Mouse (Mus musculus) adrenal gland, adult 2 months (tissue): ENCODE data around the gene Polh. TPM values are rescaled to one million over a fixed set of nuclear protein-coding genes. Genes with fewer than 3 reads are reported as not detected.
A peak's percentile ranks its signal among the peaks of the same experiment; 100 is the strongest.

Experiments
- DNase-seq: peaks from one replicate; pipeline ENCODE4 v3.0.0; 2021
- long read RNA-seq: library from polyadenylated mRNA; stranded (forward); transcript quantifications from one replicate; pipeline ENCODE4 v2.0.0, GENCODE M21; 2021
- polyA plus RNA-seq: library from polyadenylated mRNA; depleted of rRNA; stranded (reverse); fragments of >200 nt; gene quantifications from 2 replicates; pipeline ENCODE4 v1.2.3, GENCODE M21; 2012; rRNA removed
- total RNA-seq, 2 experiments: library from RNA; stranded (reverse); gene quantifications; 2 replicates each; pipeline ENCODE4 v1.2.3; 2021

Polh gene
- total RNA-seq (10 to 100 TPM; 31.9 to 44.7 TPM), polyA plus RNA-seq (6.8 and 9.2 TPM in 2 replicates)
- long read RNA-seq, transcript Polh-201 (11 exons, 3,238 nt), result major isoform, 9 of 10 reads
- long read RNA-seq, partial matches to known transcripts, result 0 of 10 reads
- long read RNA-seq, other reads (novel, unspliced or antisense), result 0 of 10 reads

GRCm38 (mm10) chr17:46202421-46203071, at the start of gene Polh, which contains the start of gene Xpo5:
Gene Polh, minus strand, starts transcription at chr17:46202645.
Gene Xpo5, plus strand, starts transcription at chr17:46202782.
- peak; percentile 96 for DNase-seq

DNA sequence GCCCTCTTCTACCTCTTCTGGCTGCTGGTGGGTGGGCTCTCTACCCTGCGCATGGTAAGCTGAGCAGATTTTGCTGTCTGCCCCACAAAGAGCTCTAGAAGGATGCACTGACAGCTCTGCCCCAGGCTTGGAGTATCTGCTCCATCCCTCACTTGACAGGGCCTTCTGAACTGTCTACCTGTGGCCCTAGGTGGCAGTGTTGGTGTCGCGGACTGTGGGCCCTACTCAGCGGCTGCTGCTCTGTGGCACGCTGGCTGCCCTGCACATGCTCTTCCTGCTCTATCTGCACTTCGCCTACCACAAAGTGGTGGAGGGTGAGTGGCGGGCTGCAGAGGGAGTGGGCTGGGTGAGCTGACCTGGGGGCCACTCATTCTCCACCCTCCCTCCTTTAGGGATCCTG, 48.7 kb upstream of the Polh start:
- no peak for DNase-seq

- DNase-seq, result no peak
These were observed 45.7 kb upstream of the Polh start for GRCm38 (mm10) chr17:46248189-46248522.

DNA sequence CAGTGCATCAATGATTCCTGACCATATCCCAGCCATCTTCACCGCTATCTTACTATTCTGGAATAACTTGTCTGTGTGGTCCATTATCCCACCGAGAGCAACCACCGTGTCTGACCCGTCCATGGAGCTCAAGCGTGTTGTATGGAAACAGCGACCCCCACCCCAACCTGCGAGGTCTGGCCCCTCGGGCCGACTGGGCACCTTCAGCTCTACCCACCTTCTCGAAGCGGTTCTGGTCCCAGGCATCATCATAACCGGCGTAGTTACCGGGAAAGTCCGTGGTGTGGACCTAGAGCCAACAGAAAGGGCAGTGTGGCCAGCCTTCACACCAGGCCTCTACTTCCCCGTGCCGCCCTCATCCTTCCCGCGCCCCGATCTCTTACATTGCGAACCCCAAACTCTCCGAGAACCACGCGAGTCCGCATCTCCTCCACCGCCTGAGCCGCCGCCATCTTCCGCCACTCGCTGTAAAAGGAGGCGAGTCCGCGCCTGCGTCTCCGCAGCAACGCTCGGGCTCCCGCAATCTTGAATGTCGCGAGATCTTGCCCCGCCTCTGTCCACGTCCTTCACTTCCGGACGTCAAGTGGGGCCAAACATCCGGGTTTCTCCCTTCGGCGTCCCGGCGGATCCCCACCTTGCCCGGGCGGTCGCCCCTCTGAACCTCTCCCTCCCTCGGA, 45.2 kb upstream of the Polh start, which contains the start of the genes Polr1c and Yipf3:
Gene Polr1c (minus strand): TSS at position 543 of the 677 bp plus-strand sequence.
Gene Yipf3 (plus strand): TSS at position 569 of the 677 bp plus-strand sequence.
- peak; percentile 96 for DNase-seq

DNA sequence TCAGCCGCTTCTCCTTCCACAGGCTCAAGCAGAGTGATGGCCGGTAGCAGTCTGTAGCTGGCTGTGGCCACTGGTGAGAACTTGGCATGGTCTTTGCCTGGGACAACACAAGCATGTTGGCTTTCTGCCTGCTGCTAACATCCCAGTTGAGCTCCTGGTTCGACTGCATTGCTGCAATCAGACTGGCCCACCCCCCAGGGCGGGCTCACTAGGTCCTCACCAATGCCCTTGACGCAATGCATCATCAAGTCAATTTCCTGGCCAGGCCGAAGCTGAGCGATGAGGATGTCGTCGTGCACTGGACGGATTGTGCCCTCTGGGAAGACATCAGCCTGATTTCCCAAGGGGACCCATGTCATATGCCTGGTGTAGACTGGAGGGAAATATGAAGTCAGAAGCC, 42.1 kb upstream of the Polh start:
- peak; percentile 91 for DNase-seq

DNA sequence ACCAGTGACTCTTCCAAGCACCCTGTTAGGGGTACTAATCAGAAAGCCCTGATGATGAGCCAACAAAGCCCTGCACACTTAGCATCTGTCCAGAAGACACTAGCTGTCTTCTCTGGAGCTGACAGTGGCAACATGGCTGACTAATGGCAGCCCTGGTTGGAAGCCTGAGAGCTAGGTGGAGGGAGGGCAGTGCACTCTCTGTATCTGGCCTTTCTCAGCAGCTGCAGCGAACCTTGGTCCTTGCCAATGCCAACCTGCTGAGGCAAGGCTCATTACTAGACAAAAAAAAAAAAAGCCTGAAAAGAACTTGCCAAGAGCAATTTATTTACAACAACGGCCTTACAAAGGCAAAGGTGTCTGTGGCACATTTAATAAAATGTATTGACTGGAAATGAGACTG, 41.2 kb upstream of the Polh start:
- DNase-seq, result peak; percentile 37

DNA sequence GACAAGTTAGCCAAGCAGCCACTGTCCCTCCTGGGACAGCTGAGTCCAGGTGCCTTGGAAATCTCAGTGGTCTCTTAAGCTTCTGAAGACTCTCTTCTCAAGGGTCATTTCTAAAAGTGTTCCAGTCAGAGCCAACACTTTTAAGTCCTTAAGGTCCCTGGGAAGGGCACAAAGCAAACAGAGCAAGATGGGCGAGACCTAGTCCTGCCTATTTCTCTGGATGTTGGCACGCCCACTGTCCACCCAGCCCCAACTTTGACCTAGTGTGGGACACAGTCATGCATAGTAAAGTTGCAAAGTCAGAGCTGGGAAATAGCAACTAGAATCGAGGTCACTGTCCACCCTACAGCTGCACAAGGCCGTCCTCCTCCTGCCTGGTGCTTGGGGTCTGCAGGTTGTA, 40.5 kb upstream of the Polh start:
- peak; percentile 56 for DNase-seq

GRCm38 (mm10) chr17:46242274-46242673, 39.8 kb upstream of the Polh start:
- no peak for DNase-seq

DNA sequence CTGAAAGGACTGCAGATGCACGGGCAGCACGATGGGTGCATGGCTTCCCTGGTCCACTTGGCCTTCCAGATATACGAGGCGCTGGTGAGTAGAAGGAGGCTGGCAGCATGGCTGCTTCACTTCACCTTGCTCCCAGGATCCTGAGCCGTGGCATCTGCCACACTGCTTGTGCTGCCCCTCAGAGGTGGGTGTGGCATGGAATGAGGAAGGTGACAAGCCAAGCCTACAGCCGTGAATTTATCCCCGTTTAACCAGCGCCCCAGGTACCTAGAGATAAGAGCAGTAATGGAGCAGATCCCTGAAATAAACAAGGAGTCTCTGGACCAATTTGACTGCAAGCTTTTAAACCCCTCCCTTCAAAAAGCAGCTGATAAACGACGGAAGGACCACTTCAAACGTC, 39.0 kb upstream of the Polh start:
- no peak for DNase-seq

- DNase-seq, result no peak
These were observed 37.2 kb upstream of the Polh start for GRCm38 (mm10) chr17:46239516-46240114.

GRCm38 (mm10) chr17:46237480-46237879, 35.0 kb upstream of the Polh start:
- peak; percentile 74 for DNase-seq

GRCm38 (mm10) chr17:46237079-46237478, 34.6 kb upstream of the Polh start:
- DNase-seq, result no peak

DNA sequence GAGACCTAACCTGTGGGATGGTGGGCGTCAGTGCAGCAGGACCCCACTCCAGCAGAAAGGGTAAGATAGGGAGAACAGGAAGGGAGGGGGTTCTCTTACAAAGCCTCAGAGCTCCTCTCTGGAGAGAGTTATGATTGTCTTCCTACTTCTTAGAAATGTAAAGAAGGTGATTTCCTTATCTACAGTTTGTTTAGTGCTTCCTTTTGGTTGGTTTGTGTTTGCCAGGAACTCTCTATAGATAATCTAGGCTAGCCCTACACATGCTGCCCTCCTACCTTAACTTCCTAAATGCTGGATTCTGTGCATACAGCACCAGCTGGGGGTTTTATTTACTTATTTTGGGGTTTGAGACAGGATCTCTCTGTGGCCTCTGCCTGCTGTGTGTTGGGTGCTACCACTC, 33.6 kb upstream of the Polh start:
- DNase-seq, result no peak

- DNase-seq, result peak; percentile 85
These were observed 25.1 kb upstream of the Polh start for GRCm38 (mm10) chr17:46227576-46227975.

DNA sequence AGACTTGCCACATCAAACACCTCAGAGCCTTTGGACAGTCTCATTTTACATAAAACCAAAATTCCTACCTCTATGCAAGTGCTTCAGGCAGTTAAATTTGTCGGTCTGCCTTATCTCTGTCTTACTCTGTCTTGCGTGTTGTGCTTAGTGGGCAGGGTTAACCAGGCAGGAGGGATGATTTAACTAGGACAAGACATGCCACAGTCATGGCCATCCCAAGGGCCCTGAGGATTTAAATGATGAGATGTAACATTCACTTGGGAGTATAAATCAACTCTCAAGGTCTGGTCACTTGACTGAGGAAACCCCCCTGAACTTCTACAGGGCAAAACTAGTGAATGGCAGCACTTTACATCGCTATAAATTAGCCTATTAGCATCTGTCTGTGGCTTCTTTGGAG, 19.2 kb upstream of the Polh start:
- DNase-seq, result peak; percentile 71

- no peak for DNase-seq
These were observed 8.1 kb upstream of the Polh start for GRCm38 (mm10) chr17:46210550-46210949.

- no peak for DNase-seq
These were observed 4.2 kb upstream of the Polh start for GRCm38 (mm10) chr17:46206676-46207075.

- no peak for DNase-seq
These were observed 633 bp upstream of the Polh start for GRCm38 (mm10) chr17:46203078-46203477.

DNA sequence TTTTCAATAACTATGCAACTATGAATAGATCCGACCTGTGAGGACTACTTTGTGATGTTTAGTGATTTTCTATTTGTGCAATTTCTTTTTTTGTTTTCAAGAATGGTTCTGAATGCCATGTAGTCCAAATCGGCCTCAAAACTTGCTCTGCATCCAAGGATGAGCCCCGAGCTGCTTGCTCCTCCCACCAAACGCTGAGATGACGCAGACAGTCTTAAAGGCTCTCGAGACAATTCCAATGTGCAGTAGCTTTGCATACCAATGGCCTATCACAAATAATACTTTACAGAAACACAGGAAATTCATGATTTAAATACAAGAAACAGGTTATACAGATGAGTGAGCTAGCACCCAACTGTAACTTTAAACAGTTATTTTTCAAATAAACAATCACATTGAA, 1.3 kb downstream of the Polh start:
- DNase-seq, result peak; percentile 54

DNA sequence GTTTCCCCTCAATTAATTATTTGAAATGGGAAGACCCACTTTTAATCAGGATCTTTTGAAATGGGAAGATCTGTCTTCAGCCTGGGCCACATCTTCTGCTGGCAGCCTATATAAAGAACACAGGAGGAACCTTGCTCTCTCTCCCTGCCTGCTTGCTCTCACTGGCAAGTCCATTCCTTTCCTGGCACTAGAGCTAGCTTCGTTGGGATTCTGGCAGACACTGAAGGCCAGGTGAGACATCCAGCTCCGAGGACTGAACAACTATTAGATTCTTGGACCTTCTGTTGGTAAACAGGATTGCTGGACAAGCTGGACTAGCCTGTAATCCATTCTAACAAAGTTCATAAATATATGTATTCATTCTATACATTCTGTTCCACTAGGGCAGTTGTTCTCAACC, 13.6 kb downstream of the Polh start:
- peak; percentile 62 for DNase-seq

- peak; percentile 54 for DNase-seq
These were observed 20.2 kb downstream of the Polh start for GRCm38 (mm10) chr17:46182273-46182672.

GRCm38 (mm10) chr17:46170538-46170937, 31.9 kb downstream of the Polh start:
- no peak for DNase-seq

- DNase-seq, result no peak
These were observed 33.7 kb downstream of the Polh start for GRCm38 (mm10) chr17:46168768-46169167.
